Mouse (Mus musculus) liver, adult 2 months (tissue): ENCODE results near the gene Ston1.

Source experiments
- CTCF ChIP-seq: fragments of 200-500 bp; IDR thresholded peaks from 2 replicates; pipeline ENCODE4 v1.5.1; 2011; ENCODE audit warnings: low read depth, low read length, control low read depth
- POLR2A ChIP-seq: fragments of 200-500 bp; IDR thresholded peaks from 2 replicates; pipeline ENCODE4 v1.6.1; 2011; ENCODE audit warnings: low read length, control low read depth; ENCODE audit not compliant: insufficient read depth; ENCODE audit errors: extremely low read depth

GRCm38 (mm10) chr17:88596068-88596467, 1.4 kb upstream of the Ston1 start:
- TF ChIP-seq CTCF (no peak), POLR2A (no peak)
